10 mouse cellular contexts compared by ENCODE assay signal in genomic region chr9:96729537-96730310, GRCm38 (mm10). TPM values are rescaled to one million over a fixed set of nuclear protein-coding genes. Genes with fewer than 3 reads are reported as not detected.
DNase-seq lines count a peak whose midpoint lies in the region; ATAC-seq and TF ChIP-seq lines count a peak whose summit lies in the region.
"Had no signal": no experiment of that assay in that cellular context is flagged by ENCODE, and none has a peak within 500 bp of the region (broad histone marks: within the 10 kb centered on the region; RNA-seq: fewer than 3 reads in every experiment).

No protein-coding gene starts in this region.

- H3K9me3 ChIP-seq in hindbrain, embryonic 12.5 days (replicated peaks): no peaks in the 10 kb centered on the region
- H3K9me3 ChIP-seq in hindbrain, embryonic 10.5 days: no peaks in the 10 kb centered on the region
- H3K9me3 ChIP-seq in E14TG2a.4 (ENCODE audit: low read length): no peaks in the 10 kb centered on the region
- no peaks in the 10 kb centered on the region for H3K9me3 ChIP-seq in hindbrain, embryonic 16.5 days (ENCODE audit: control insufficient read depth, low read length)

- peak overlapping the region; percentile 8 for H3K4me3 ChIP-seq in hindbrain, embryonic 12.5 days
- no peak overlapping the region for H3K4me3 ChIP-seq in hindbrain, embryonic 10.5 days
- H3K4me3 ChIP-seq in E14TG2a.4 (replicated peaks; ENCODE audit: low read length): peak overlapping the region; percentile 8; the same call in 1 of the 2 replicates
- peak overlapping the region; percentile 44 for H3K4me3 ChIP-seq in hindbrain, embryonic 16.5 days (ENCODE audit: low read length)

- no peak overlapping the region for H3K9ac ChIP-seq in hindbrain, embryonic 12.5 days
- peak overlapping the region; percentile 64 for H3K9ac ChIP-seq in hindbrain, embryonic 16.5 days (ENCODE audit: low read depth, low read length)

- WGBS in hindbrain, embryonic 12.5 days: 75% methylated on average over 10 of the region's 10 CpGs
- WGBS in hindbrain, embryonic 10.5 days: 74% methylated on average over 10 of the region's 10 CpGs
- 67% methylated on average over 10 of the region's 10 CpGs for WGBS in hindbrain, embryonic 16.5 days

- peak overlapping the region; percentile 25; the same call in 1 of the 2 replicates for H3K27ac ChIP-seq in hindbrain, embryonic 12.5 days
- no peak overlapping the region for H3K27ac ChIP-seq in hindbrain, embryonic 10.5 days
- peak overlapping the region; percentile 87 for H3K27ac ChIP-seq in hindbrain, embryonic 16.5 days (ENCODE audit: low read depth, low read length)

- ATAC-seq in hindbrain, embryonic 12.5 days (ENCODE audit: low FRiP score): no peak
- no peak for ATAC-seq in hindbrain, embryonic 16.5 days
- ATAC-seq in inflammation-experienced regulatory T-cells, adult 6 months: no peak
- ATAC-seq in erythroid progenitor cell, adult 5-6 weeks (replicated peaks; ENCODE audit: low FRiP score, poor library complexity, severe bottlenecking): no peak

- no peak for TF ChIP-seq CTCF in E14TG2a.4 (conservative IDR thresholded peaks at IDR 0.05; ENCODE audit: low read length)

- H3K36me3 ChIP-seq in hindbrain, embryonic 12.5 days: no peaks in the 10 kb centered on the region
- no peaks in the 10 kb centered on the region for H3K36me3 ChIP-seq in hindbrain, embryonic 10.5 days
- H3K36me3 ChIP-seq in E14TG2a.4 (ENCODE audit: insufficient read depth, low read length): no peaks in the 10 kb centered on the region
- H3K36me3 ChIP-seq in hindbrain, embryonic 16.5 days (ENCODE audit: control insufficient read depth, insufficient read depth, low read length): no peaks in the 10 kb centered on the region

- no peak for DNase-seq in hindbrain, embryonic 10.5 days (ENCODE audit: low spot score)
- peak; percentile 56 for DNase-seq in MN1 (ENCODE audit: low spot score)
- DNase-seq in gastrocnemius, adult 18-20 months (ENCODE audit: low spot score): no peak
- DNase-seq: heart, postnatal 10 days; lung, postnatal 4 days had no signal

- peaks cover 39% of the 10 kb centered on the region for H3K4me1 ChIP-seq in hindbrain, embryonic 12.5 days
- peaks cover 34% of the 10 kb centered on the region for H3K4me1 ChIP-seq in hindbrain, embryonic 10.5 days (replicated peaks)
- H3K4me1 ChIP-seq in E14TG2a.4 (replicated peaks; ENCODE audit: low read depth, low read length): peaks cover 81% of the 10 kb centered on the region
- H3K4me1 ChIP-seq in hindbrain, embryonic 16.5 days (ENCODE audit: control insufficient read depth, insufficient read depth, low read depth, low read length): peaks cover 42% of the 10 kb centered on the region

- peak overlapping the region; percentile 33 for H3K4me2 ChIP-seq in hindbrain, embryonic 12.5 days (replicated peaks)
- peak overlapping the region; percentile 66 for H3K4me2 ChIP-seq in hindbrain, embryonic 16.5 days (ENCODE audit: low read length)

- no peaks in the 10 kb centered on the region for H3K27me3 ChIP-seq in hindbrain, embryonic 12.5 days
- H3K27me3 ChIP-seq in hindbrain, embryonic 10.5 days (ENCODE audit: insufficient read depth, poor library complexity, severe bottlenecking): 0 out of 2 replicates have a peak, but pooled peaks cover 8% of the 10 kb centered on the region
- no peaks in the 10 kb centered on the region for H3K27me3 ChIP-seq in E14TG2a.4 (ENCODE audit: insufficient read depth, low read length)
- no peaks in the 10 kb centered on the region for H3K27me3 ChIP-seq in hindbrain, embryonic 16.5 days (replicated peaks; ENCODE audit: control insufficient read depth, insufficient read depth, low read length)

RNA-seq across cellular contexts. Expression of gene Zbtb38, which starts 22.9 kb away (rescaled TPM):
- polyA plus RNA-seq in hindbrain, embryonic 12.5 days (2016; fragmentation: Nextera tagmentation; extraction: Ambion mirVana): 18.0 and 20.0 TPM in 2 replicates
- polyA plus RNA-seq in hindbrain, embryonic 10.5 days (2016; fragmentation: Nextera tagmentation; extraction: Ambion mirVana): 7.8 and 8.5 TPM in 2 replicates
- polyA plus RNA-seq in hindbrain, embryonic 16.5 days (2015; fragmentation: Nextera tagmentation; extraction: Ambion mirVana): 42.5 and 43.8 TPM in 2 replicates
- total RNA-seq in gastrocnemius, adult 18-20 months (2021): 10 to 100 TPM; 35.0 to 35.9 TPM
- 10 to 100 TPM; 53.9 to 73.9 (median 69.4) TPM for polyA plus RNA-seq in inflammation-experienced regulatory T-cells, adult 6 months (2017; shearing (Covaris generic))
- total RNA-seq in erythroid progenitor cell, adult 5-6 weeks (2015; ENCODE audit: low replicate concordance): 5.0 and 5.9 TPM in 2 replicates
- 4.1 and 6.4 TPM in 2 replicates for total RNA-seq in erythroid progenitor cell, adult 5-6 weeks (2017; ENCODE audit: low replicate concordance)
